Mouse (Mus musculus) brain, adult 2 months (tissue): ENCODE measurements around the gene Asb15.

Source experiments
- DNase-seq: peaks from one replicate; pipeline ENCODE4 v3.0.0; 2011; ENCODE audit warnings: low read depth, low spot score

The Asb15 gene

GRCm38 (mm10) chr6:24607531-24607930 is 79.6 kb downstream of the Asb15 start:
- DNase-seq: peak; percentile 33

- DNase-seq: no peak
Measured at GRCm38 (mm10) chr6:24608129-24608528, 80.2 kb downstream of the Asb15 start.

- no peak for DNase-seq
Measured at GRCm38 (mm10) chr6:24608682-24609081, 80.7 kb downstream of the Asb15 start.

- DNase-seq: no peak
Measured at GRCm38 (mm10) chr6:24609531-24609930, 81.6 kb downstream of the Asb15 start.

- no peak for DNase-seq
Measured at GRCm38 (mm10) chr6:24610358-24610757, 82.4 kb downstream of the Asb15 start.

GRCm38 (mm10) chr6:24612074-24612755 is 84.3 kb downstream of the Asb15 start:
- DNase-seq: peak; percentile 61

- no peak for DNase-seq
Measured at GRCm38 (mm10) chr6:24613346-24613745, 85.4 kb downstream of the Asb15 start.

GRCm38 (mm10) chr6:24613918-24614317 is 86.0 kb downstream of the Asb15 start:
- DNase-seq: peak; percentile 86

GRCm38 (mm10) chr6:24616746-24617145 is 88.8 kb downstream of the Asb15 start:
- DNase-seq: peak; percentile 96

- DNase-seq: no peak
Measured at GRCm38 (mm10) chr6:24619285-24620045, 91.5 kb downstream of the Asb15 start.

GRCm38 (mm10) chr6:24620936-24621335 is 93.0 kb downstream of the Asb15 start:
- no peak for DNase-seq

GRCm38 (mm10) chr6:24622098-24622497 is 94.2 kb downstream of the Asb15 start:
- DNase-seq: no peak
